Mouse (Mus musculus) cerebellum, postnatal 25 days (tissue): ENCODE measurements around the gene Slfn1.
"Not testable (repeated sequence)": the region's sequence is repeated elsewhere in the genome, so short reads cannot be mapped to it uniquely, and the experiment has no call there.

ENCODE experiments used
- DNase-seq, 2 experiments: peaks; one replicate each; pipeline ENCODE4 v3.0.0; 2021; ENCODE audit warnings: mixed read lengths in 2 of 2

The Slfn1 gene

DNA sequence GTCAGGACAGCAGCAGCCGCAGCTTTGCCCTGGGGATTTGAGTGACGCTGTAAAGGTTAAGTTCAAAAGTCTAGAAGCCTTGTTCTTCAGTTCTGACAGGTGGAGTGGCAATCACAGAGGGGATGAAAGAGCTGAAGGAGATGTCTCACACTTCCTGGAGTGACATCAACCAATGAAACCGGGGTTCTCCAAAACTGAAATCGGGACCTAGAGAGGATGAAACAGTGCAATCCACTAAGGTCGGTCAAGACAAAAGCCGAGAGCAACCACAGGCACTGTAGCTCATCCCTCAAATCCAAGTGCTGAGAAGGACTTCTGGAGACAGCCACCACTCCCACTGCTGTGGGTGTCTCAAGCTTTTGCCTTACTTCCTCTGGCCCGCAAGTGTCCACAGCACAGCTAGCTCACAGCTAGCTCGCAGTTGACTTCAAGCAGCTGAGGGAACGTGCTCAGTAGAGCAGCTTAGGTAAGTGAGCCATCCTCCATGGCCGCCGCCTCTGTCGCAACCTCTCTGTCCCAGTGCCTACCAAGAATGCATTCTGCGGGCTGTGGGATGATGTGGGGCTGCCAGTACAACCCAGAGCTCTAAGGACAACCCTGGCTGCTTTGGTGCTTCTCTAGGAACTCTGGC lies at the start of gene Slfn1:
TSS of gene Slfn1 (plus strand) at position 253 of the 631 bp plus-strand sequence.
- DNase-seq, result no peak

- no peak for DNase-seq
These were observed 48.5 kb upstream of the Slfn1 start for GRCm38 (mm10) chr11:83067982-83068694.

DNA sequence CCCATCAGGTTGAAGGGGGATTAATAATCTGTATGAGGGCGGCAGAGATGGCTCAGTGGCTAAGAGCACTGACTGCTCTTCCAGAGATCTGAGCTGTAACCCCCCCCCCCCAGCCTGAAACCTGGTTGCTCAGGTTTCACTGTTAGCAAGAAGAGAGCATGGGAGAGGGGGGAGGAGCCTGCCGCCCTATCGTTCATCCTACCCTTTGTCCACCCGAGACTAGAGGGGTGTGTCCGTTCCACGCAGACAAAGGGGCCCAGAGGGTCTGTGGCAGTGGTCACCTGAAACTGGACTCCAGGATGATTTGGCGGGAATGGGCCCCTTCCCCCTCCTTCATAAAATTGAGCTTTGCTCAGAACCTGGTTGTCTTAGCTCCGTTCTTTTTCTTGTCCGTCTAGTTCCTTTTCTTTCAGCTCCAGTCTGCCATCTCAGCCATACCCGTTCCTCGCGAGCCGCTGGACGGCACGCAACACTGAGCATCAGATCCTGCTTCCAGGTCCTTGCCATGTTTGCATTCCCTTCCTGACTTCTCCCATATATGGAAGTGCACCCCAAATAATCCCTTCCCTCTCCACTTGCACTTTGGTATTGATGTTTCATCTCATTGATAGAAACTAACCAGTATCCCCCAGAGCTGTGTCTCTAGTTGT lies 46.2 kb upstream of the Slfn1 start:
- no peak for DNase-seq

GRCm38 (mm10) chr11:83077714-83078422 lies 38.8 kb upstream of the Slfn1 start:
- DNase-seq, result no peak

- DNase-seq, result no peak
These were observed 38.1 kb upstream of the Slfn1 start for GRCm38 (mm10) chr11:83078423-83079140.

DNA sequence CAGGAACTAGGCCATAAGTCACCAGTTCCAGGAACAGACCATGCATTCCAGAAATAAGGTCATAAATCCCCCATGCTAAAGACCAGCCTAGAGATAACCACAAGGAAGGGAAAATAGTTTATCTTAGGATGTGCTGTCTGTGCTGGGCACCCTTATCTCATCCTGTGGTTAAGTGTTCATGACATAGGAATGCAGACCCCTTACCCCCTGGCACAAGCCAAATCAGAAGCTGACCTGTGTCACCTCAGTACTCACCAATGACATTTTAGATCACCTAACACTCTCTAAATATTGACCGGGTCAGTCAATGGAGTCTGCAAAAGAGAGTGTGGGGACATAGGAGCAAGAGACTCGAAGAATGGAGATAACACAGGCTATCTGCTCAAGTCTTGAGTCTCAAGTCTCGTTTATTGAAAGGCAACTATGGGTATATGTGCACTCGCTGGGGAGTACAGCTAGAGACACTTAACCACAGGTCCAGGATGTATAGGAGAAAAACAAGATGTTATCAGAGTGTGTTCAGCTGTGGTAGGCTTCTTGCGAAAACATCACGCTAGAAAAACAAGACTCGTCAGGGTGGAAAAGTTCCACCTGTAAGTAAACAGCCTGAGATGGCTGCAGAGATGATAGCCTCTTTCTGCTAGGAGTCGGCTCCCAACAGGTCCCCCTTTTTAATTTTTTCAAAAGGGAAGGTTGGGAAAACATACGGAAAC lies 37.0 kb upstream of the Slfn1 start:
- no peak for DNase-seq

DNA sequence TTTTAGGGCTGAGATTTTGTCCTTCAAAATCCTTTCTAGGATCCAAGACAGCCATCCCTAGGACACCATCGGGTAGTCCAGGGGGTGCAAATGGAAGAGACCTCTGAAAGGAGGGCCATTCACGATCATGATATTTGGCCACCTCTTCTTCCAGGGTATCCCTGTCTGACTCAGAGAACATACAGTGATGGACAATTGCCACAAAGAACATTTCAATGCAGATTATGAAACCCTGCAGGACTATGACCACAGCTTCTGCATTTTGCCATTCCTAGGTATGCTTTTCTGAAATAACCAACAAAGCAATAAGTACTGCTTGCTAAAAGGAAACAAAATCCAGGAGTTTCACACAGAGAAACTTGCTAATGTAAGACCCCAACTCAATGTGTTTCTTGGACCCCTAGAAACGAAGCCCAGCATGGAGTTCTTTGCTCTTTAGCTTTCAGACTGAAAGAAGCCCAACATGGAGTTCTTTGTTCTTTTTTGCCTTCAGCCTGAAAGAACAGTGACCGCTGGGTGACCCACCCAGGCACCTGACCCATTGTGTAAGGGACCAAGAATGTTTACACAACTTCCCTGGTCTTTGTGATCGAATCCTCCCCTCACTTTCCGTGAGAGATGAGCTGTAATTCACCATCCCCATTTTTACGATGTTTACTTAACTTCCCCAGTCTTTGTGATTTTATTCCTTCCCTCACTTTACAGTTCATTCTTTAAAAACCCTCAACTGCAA lies 33.7 kb upstream of the Slfn1 start:
- DNase-seq, result no peak

DNA sequence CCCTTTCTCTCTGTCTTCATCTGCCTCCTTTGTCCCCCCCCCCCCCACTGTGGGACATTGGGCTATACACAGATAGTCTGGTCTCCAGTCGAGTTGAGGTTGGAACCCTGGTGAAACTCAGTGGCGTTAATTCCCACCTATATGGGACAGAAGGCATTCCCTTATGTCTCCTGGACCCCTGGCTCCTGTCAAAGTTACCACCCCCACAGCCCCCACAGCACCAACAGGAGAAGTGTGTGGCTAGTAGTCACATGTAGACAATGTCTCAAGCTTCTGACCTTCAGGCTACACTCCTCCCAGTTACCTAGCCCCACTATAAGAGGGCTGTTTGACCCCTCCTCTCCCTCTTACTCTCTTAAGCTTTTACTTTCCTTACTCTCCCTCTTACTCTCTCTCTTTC lies 32.5 kb upstream of the Slfn1 start:
- DNase-seq, result no peak

DNA sequence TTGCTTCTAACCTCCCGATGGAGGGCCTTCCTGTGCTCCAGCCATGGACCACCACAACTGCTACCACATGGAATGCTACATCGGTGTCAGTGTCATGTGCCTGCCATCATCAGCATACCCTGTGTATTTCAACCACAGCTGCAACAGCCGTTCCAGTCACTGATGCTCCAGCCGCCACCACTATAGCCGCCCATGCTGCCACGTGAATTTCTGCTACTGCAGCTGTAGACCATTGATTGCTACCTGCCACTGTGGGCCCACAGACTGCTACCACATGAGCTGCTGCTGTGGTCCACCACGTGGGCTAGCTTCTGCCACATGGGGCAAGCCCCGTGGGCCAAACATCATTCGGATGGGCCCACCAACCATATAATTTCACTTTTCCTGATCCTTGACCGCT lies 31.9 kb upstream of the Slfn1 start:
- no peak for DNase-seq

GRCm38 (mm10) chr11:83115138-83115537 lies 1.5 kb upstream of the Slfn1 start:
- DNase-seq, result no peak

DNA sequence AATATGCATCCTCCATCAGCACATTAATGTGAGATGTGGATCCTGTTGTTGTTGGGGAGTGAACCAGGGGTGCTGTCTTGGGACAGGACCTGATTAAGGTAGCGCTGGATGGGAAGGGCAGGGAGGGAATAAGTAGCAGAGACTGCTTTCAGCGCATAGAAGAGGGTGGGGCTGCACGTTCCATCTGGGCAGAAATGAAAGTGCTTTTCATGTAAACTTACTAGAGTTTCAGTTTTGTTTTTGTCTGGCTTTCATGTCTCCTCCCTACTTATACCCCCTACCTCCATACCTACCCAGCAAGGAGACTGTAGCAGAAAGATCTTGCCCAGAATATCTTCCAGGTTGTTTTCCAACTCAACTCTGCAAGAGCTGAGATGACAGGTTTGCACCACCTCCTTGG lies 1.4 kb downstream of the Slfn1 start:
- DNase-seq, result no peak

- DNase-seq, result no peak
These were observed 4.6 kb downstream of the Slfn1 start for GRCm38 (mm10) chr11:83121131-83121685.

DNA sequence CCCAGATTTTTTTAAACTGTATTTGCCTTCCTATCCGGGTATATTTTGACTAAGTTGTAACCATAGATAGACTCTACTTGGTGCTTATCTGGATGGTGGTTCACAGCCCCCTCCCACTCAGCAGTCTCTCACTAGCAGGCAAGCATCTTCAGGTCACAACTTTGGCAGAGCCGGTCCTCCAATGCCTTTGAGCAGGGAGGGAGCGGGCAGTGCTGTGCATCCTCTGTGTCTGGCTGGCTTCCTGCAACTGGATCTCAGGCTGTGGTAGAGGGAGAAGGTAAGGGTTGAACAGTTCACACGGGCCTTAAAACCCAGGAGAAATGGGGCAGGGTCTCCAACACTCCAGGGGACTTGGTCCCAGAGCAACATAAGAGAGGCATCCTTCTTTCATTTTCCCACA lies 6.5 kb downstream of the Slfn1 start:
- DNase-seq, result no peak

DNA sequence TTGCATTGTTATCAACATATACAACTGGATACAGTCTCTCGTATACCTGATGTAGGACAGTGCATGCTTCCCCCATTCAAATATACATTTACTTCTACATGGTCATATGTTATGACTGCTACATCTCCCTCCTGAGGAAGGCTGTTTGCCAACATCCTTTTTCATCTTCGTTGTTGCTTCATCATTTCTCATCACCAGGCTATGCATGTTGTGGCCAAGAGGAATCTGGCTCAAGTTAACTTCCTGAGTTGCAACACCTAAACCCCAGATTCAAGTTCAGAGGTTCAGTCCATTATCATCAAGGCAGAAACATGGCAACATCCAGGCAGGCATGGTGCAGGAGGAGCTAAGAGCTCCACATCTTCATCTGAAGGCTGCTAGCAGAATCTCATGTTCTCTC lies 8.3 kb downstream of the Slfn1 start:
- DNase-seq, result no peak

GRCm38 (mm10) chr11:83125633-83126032 lies 9.0 kb downstream of the Slfn1 start:
- DNase-seq, result not testable (repeated sequence)

GRCm38 (mm10) chr11:83137253-83137652 lies 20.6 kb downstream of the Slfn1 start:
- DNase-seq, result not testable (repeated sequence)

DNA sequence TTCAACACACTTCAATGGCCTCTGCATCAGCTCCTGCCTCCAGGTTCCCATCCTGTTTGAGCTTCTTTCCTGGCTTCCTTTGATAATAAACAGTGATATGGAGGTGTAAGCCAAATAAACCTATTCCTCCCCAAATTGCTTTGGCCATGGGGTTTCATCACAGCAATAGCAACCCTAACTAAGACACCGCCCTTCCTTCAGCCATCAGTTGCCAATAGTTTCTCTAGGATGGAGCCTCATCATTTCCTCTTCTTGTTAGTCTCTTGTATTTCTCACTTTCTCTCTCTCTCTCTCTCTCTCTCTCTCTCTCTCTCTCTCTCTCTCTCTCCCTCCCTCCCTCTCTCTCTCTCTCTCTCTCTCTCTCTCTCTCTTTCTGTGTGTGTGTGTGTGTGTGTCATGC lies 32.3 kb downstream of the Slfn1 start:
- not testable (repeated sequence) for DNase-seq
